Mouse (Mus musculus): Measurements from ENCODE around the gene Psmf1. TPM values are rescaled to one million over a fixed set of nuclear protein-coding genes. Genes with fewer than 3 reads are reported as not detected.

Gene Psmf1
- total RNA-seq (2021) (10 to 100 TPM; 21.8 to 25.9 TPM), polyA plus RNA-seq (2012; rRNA removed) (29.6 and 30.6 TPM in 2 replicates)
- long read RNA-seq, transcript Psmf1-201 (7 exons, 3,809 nt): major isoform, 20 of 22 reads
- long read RNA-seq, partial matches to known transcripts: 0 of 22 reads
- long read RNA-seq, other reads (novel, unspliced or antisense): 2 of 22 reads

GRCm38 (mm10) chr2:151743845-151744244 is at the start of gene Psmf1:
Psmf1 (minus strand) TSS chr2:151744186.
- 0 out of 2 replicates have a peak, but pooled peaks cover 1% of the 10 kb centered on the region for H3K79me2 ChIP-seq (replicated peaks; ENCODE audit: control insufficient read depth, insufficient read depth, low read length)
- no peak for DNase-seq
- H3K27me3 ChIP-seq (ENCODE audit: control insufficient read depth, insufficient read depth, low read length): no peaks in the 10 kb centered on the region
- intact Hi-C loops (cut with DNase I): loop anchor here (5.0 kb wide), 1 partner anchor 167 kb away; no protein-coding TSS in a partner anchor
- no peak within 1 kb of the TSS for H3K27ac ChIP-seq
- H3K36me3 ChIP-seq (ENCODE audit: control insufficient read depth, insufficient read depth, low read length): no peaks in the 10 kb centered on the region
- TF ChIP-seq CTCF (IDR thresholded peaks at IDR 0.05): no peak
- no peak for TF ChIP-seq POLR2A (IDR thresholded peaks at IDR 0.05; ENCODE audit: insufficient read depth, low read depth, low read length)
- TF ChIP-seq EP300 (IDR thresholded peaks at IDR 0.05; ENCODE audit: insufficient read depth, low read depth, low read length): no peak
- no peak within 1 kb of the TSS for H3K9ac ChIP-seq (ENCODE audit: low read depth, low read length)
- no peak within 1 kb of the TSS for H3K4me3 ChIP-seq
- H3K4me1 ChIP-seq (ENCODE audit: control insufficient read depth, insufficient read depth, low read length): peaks cover 3% of the 10 kb centered on the region

DNA sequence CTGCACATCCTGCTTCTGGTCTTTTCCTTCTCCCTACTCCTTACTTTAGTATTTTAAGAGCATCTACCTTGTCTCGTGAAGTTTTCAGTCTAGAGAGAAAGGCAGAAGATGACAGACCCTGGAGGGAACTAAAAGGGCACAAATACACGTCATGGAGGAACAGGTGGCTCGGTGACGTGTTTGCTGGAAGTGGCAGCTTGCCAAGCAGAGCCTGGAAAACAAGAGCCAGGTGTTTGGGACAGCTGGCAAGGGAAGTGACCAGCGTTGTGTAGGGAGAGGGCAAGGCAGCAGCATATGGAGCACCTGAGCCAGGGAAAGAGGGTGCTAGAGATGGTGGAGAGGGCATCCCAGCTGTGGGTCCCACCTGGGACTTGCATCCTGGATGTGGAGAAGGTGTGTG is 47.2 kb upstream of the Psmf1 start:
- H3K4me1 ChIP-seq (ENCODE audit: control insufficient read depth, insufficient read depth, low read length): no peaks in the 10 kb centered on the region
- H3K79me2 ChIP-seq (replicated peaks; ENCODE audit: control insufficient read depth, insufficient read depth, low read length): no peaks in the 10 kb centered on the region
- DNase-seq: no peak
- H3K36me3 ChIP-seq (ENCODE audit: control insufficient read depth, insufficient read depth, low read length): no peaks in the 10 kb centered on the region
- intact Hi-C loops (cut with DNase I): no loop called here
- H3K9ac ChIP-seq (ENCODE audit: low read depth, low read length): no peak overlapping the region
- 0 out of 2 replicates have a peak, but pooled peaks cover 1% of the 10 kb centered on the region for H3K27me3 ChIP-seq (ENCODE audit: control insufficient read depth, insufficient read depth, low read length)
- WGBS: 36% methylated on average over 5 of the region's 5 CpGs
- H3K4me3 ChIP-seq: no peak overlapping the region
- no peak overlapping the region for H3K27ac ChIP-seq
- TF ChIP-seq POLR2A (IDR thresholded peaks at IDR 0.05; ENCODE audit: insufficient read depth, low read depth, low read length) (no peak), EP300 (IDR thresholded peaks at IDR 0.05; ENCODE audit: insufficient read depth, low read depth, low read length) (no peak), CTCF (IDR thresholded peaks at IDR 0.05) (no peak)

DNA sequence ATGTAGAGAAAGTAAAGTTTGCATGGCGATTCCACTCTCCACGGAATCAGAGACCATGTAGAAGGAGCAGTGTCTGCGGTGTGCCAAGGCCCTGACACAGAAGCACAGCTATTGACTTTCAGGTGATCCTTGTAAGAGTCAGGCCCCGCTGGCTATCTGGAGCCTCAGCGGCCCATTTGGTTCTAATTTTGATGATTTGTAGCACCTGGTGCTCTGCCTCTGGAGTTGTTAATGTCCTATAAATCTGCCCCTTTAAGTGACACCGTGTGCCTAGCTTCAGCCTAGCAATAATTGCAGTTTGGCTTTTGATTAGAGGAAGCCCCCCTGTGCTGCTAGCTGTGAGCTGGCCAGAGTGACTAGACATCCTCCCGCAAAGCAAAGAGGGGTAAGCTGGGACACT is 46.2 kb upstream of the Psmf1 start:
- Histone ChIP-seq H3K4me1 (ENCODE audit: control insufficient read depth, insufficient read depth, low read length) (no peaks in the 10 kb centered on the region), H3K79me2 (replicated peaks; ENCODE audit: control insufficient read depth, insufficient read depth, low read length) (no peaks in the 10 kb centered on the region), H3K36me3 (ENCODE audit: control insufficient read depth, insufficient read depth, low read length) (no peaks in the 10 kb centered on the region), H3K27ac (no peak overlapping the region), H3K4me3 (no peak overlapping the region), H3K9ac (ENCODE audit: low read depth, low read length) (no peak overlapping the region), H3K27me3 (ENCODE audit: control insufficient read depth, insufficient read depth, low read length) (0 out of 2 replicates have a peak, but pooled peaks cover 1% of the 10 kb centered on the region)
- TF ChIP-seq EP300 (IDR thresholded peaks at IDR 0.05; ENCODE audit: insufficient read depth, low read depth, low read length) (no peak), POLR2A (IDR thresholded peaks at IDR 0.05; ENCODE audit: insufficient read depth, low read depth, low read length) (no peak), CTCF (IDR thresholded peaks at IDR 0.05) (no peak)
- intact Hi-C loops (cut with DNase I): no loop called here
- no peak for DNase-seq
- WGBS: 46% methylated on average over 7 of the region's 7 CpGs

- 0 out of 2 replicates have a peak, but pooled peaks cover 1% of the 10 kb centered on the region for H3K27me3 ChIP-seq (ENCODE audit: control insufficient read depth, insufficient read depth, low read length)
- no peak overlapping the region for H3K9ac ChIP-seq (ENCODE audit: low read depth, low read length)
- H3K27ac ChIP-seq: no peak overlapping the region
- H3K4me3 ChIP-seq: no peak overlapping the region
- H3K79me2 ChIP-seq (replicated peaks; ENCODE audit: control insufficient read depth, insufficient read depth, low read length): no peaks in the 10 kb centered on the region
- no peaks in the 10 kb centered on the region for H3K4me1 ChIP-seq (ENCODE audit: control insufficient read depth, insufficient read depth, low read length)
- TF ChIP-seq EP300 (IDR thresholded peaks at IDR 0.05; ENCODE audit: insufficient read depth, low read depth, low read length) (no peak), CTCF (IDR thresholded peaks at IDR 0.05) (no peak), POLR2A (IDR thresholded peaks at IDR 0.05; ENCODE audit: insufficient read depth, low read depth, low read length) (no peak)
- no peaks in the 10 kb centered on the region for H3K36me3 ChIP-seq (ENCODE audit: control insufficient read depth, insufficient read depth, low read length)
- DNase-seq: no peak
- WGBS: 68% methylated on average over 7 of the region's 7 CpGs
- intact Hi-C loops (cut with DNase I): no loop called here
Measured at GRCm38 (mm10) chr2:151788221-151788977, 44.4 kb upstream of the Psmf1 start.

DNA sequence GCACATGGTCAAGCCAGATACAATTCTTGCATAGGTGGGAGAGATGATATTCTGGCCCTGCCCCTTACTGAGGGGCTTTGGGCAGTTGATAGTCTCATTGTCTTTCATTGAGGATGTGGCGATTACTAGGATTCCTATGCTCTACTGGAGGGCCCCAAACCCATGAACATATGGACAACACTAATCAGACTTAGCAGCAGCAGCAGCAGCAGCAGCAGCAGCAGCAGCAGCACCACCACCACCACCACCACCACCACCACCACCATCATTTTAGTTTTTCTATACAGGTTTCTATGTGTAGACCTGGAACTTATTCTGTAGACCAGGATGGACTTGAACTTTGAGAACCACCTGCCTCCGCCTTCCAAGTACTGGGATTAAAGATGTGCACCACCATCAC is 39.5 kb upstream of the Psmf1 start:
- WGBS: 80% methylated on average over 2 of the region's 2 CpGs
- no peaks in the 10 kb centered on the region for H3K79me2 ChIP-seq (replicated peaks; ENCODE audit: control insufficient read depth, insufficient read depth, low read length)
- no peaks in the 10 kb centered on the region for H3K36me3 ChIP-seq (ENCODE audit: control insufficient read depth, insufficient read depth, low read length)
- no peak overlapping the region for H3K27ac ChIP-seq
- intact Hi-C loops (cut with DNase I): no loop called here
- H3K4me1 ChIP-seq (ENCODE audit: control insufficient read depth, insufficient read depth, low read length): no peaks in the 10 kb centered on the region
- no peaks in the 10 kb centered on the region for H3K27me3 ChIP-seq (ENCODE audit: control insufficient read depth, insufficient read depth, low read length)
- no peak overlapping the region for H3K9ac ChIP-seq (ENCODE audit: low read depth, low read length)
- TF ChIP-seq POLR2A (IDR thresholded peaks at IDR 0.05; ENCODE audit: insufficient read depth, low read depth, low read length): no peak
- TF ChIP-seq CTCF (IDR thresholded peaks at IDR 0.05): no peak
- TF ChIP-seq EP300 (IDR thresholded peaks at IDR 0.05; ENCODE audit: insufficient read depth, low read depth, low read length): no peak
- DNase-seq: no peak
- no peak overlapping the region for H3K4me3 ChIP-seq

DNA sequence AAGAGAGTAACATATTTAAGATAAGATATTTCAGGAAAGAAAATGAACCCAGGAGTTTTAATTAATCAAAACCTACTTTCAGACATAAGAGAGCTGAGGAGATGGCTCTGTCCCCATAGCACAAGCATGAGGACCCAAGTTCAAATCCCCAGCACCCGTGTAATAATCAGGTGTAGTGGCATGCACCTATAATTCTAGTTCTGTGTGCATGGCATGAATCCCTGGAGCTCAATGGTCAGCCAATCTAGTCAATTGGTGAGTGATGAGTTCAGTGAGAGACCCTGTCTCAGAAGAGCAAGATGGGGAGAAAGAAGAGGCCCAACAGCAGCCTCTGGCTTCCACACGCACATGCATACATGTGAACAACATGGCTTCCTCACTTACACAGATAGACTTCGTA is 33.4 kb upstream of the Psmf1 start:
- no peak for DNase-seq
- Histone ChIP-seq H3K36me3 (ENCODE audit: control insufficient read depth, insufficient read depth, low read length) (no peaks in the 10 kb centered on the region), H3K4me3 (no peak overlapping the region), H3K27ac (no peak overlapping the region), H3K27me3 (ENCODE audit: control insufficient read depth, insufficient read depth, low read length) (no peaks in the 10 kb centered on the region), H3K9ac (ENCODE audit: low read depth, low read length) (no peak overlapping the region), H3K4me1 (ENCODE audit: control insufficient read depth, insufficient read depth, low read length) (no peaks in the 10 kb centered on the region), H3K79me2 (replicated peaks; ENCODE audit: control insufficient read depth, insufficient read depth, low read length) (no peaks in the 10 kb centered on the region)
- 78% methylated on average over 3 of the region's 3 CpGs for WGBS
- intact Hi-C loops (cut with DNase I): no loop called here
- TF ChIP-seq POLR2A (IDR thresholded peaks at IDR 0.05; ENCODE audit: insufficient read depth, low read depth, low read length): no peak
- TF ChIP-seq EP300 (IDR thresholded peaks at IDR 0.05; ENCODE audit: insufficient read depth, low read depth, low read length): no peak
- TF ChIP-seq CTCF (IDR thresholded peaks at IDR 0.05): no peak
